Mouse (Mus musculus) lung, embryonic 15.5 days (tissue): ENCODE results near the gene Pds5a. TPM values are rescaled to one million over a fixed set of nuclear protein-coding genes. Genes with fewer than 3 reads are reported as not detected.
"Not testable (repeated sequence)": the region's sequence is repeated elsewhere in the genome, so short reads cannot be mapped to it uniquely, and the experiment has no call there.

Experiments
- ATAC-seq: fragments of 200-750 bp; cut with Nextera tagmentation; 2 replicates; pipeline ENCODE4 v1.8.0; 2017; ENCODE audit warnings: moderate number of reproducible peaks, borderline replicate concordance; ENCODE audit not compliant: low FRiP score, low TSS enrichment; ENCODE audit errors: extremely low read depth
- H3K27ac ChIP-seq: fragments of 300-500 bp; sonication (generic); 2 replicates; pipeline ENCODE4 v1.5.1; 2015; ENCODE audit warnings: moderate library complexity, mild to moderate bottlenecking, inconsistent platforms
- H3K27me3 ChIP-seq: fragments of 300-500 bp; sonication (generic); 2 replicates; pipeline ENCODE4 v1.6.1; 2015; ENCODE audit warnings: inconsistent platforms
- H3K36me3 ChIP-seq: fragments of 300-500 bp; sonication (generic); 2 replicates; pipeline ENCODE4 v1.6.1; 2015; ENCODE audit warnings: inconsistent platforms
- H3K4me1 ChIP-seq: fragments of 300-500 bp; sonication (generic); 2 replicates; pipeline ENCODE4 v1.6.1; 2015; ENCODE audit warnings: inconsistent platforms
- H3K4me2 ChIP-seq: fragments of 300-500 bp; sonication (generic); 2 replicates; pipeline ENCODE4 v1.6.1; 2015; ENCODE audit warnings: inconsistent platforms, mild to moderate bottlenecking, moderate library complexity
- H3K4me3 ChIP-seq: fragments of 300-500 bp; sonication (generic); 2 replicates; pipeline ENCODE4 v1.5.1; 2015; ENCODE audit warnings: mild to moderate bottlenecking, inconsistent platforms
- H3K9ac ChIP-seq: fragments of 300-500 bp; sonication (generic); 2 replicates; pipeline ENCODE4 v1.6.1; 2015; ENCODE audit warnings: inconsistent platforms
- H3K9me3 ChIP-seq: fragments of 300-500 bp; sonication (generic); 2 replicates; pipeline ENCODE4 v1.6.1; 2016; ENCODE audit warnings: inconsistent platforms
- WGBS: fragments of 180-500 bp; shearing (Covaris S2); methylation state at CpG from one replicate; pipeline ENCODE4 v1.1.7; 2015; 5-methylcytosine and 5-hydroxymethylcytosine counted together
- polyA plus RNA-seq: library from polyadenylated mRNA; unstranded; fragments of >200 nt; fragmentation: Nextera tagmentation; extraction: Ambion mirVana; gene quantifications from 2 replicates; pipeline ENCODE4 v1.2.1, GENCODE M21; 2015

Gene Pds5a
- polyA plus RNA-seq: 67.5 and 71.7 TPM in 2 replicates

GRCm38 (mm10) chr5:65697836-65698758 lies at the start of gene Pds5a:
Gene Pds5a, minus strand, starts transcription at chr5:65698273.
- Histone ChIP-seq H3K27ac (peak within 1 kb of the TSS; percentile 99), H3K4me2 (peak within 1 kb of the TSS; percentile 60), H3K4me3 (peak within 1 kb of the TSS; percentile 86), H3K27me3 (no peaks in the 10 kb centered on the region), H3K9me3 (no peaks in the 10 kb centered on the region), H3K9ac (peak within 1 kb of the TSS; percentile 94), H3K4me1 (peaks cover 26% of the 10 kb centered on the region), H3K36me3 (peaks cover 13% of the 10 kb centered on the region)
- peak; percentile 92 for ATAC-seq
- WGBS: under 1% methylated on average over 100 of the region's 140 CpGs

GRCm38 (mm10) chr5:65746908-65747307 lies 48.8 kb upstream of the Pds5a start:
- Histone ChIP-seq H3K4me1 (no peaks in the 10 kb centered on the region), H3K27ac (no peak overlapping the region), H3K4me3 (no peak overlapping the region), H3K9me3 (no peaks in the 10 kb centered on the region), H3K9ac (no peak overlapping the region), H3K36me3 (no peaks in the 10 kb centered on the region), H3K4me2 (no peak overlapping the region), H3K27me3 (no peaks in the 10 kb centered on the region)
- WGBS: 71% methylated on average over 5 of the region's 5 CpGs
- no peak for ATAC-seq

- no peak overlapping the region for H3K27ac ChIP-seq
- H3K27me3 ChIP-seq: no peaks in the 10 kb centered on the region
- H3K4me1 ChIP-seq: no peaks in the 10 kb centered on the region
- 91% methylated on average over 3 of the region's 3 CpGs for WGBS
- H3K36me3 ChIP-seq: no peaks in the 10 kb centered on the region
- H3K4me3 ChIP-seq: no peak overlapping the region
- no peak overlapping the region for H3K4me2 ChIP-seq
- no peaks in the 10 kb centered on the region for H3K9me3 ChIP-seq
- no peak overlapping the region for H3K9ac ChIP-seq
- ATAC-seq: no peak
Measured at GRCm38 (mm10) chr5:65739366-65739765, 41.3 kb upstream of the Pds5a start.

GRCm38 (mm10) chr5:65735601-65736000 lies 37.5 kb upstream of the Pds5a start:
- H3K9me3 ChIP-seq: no peaks in the 10 kb centered on the region
- no peaks in the 10 kb centered on the region for H3K36me3 ChIP-seq
- no peak overlapping the region for H3K9ac ChIP-seq
- no peak for ATAC-seq
- no peak overlapping the region for H3K4me3 ChIP-seq
- H3K27ac ChIP-seq: no peak overlapping the region
- 50% methylated on average over 2 of the region's 2 CpGs for WGBS
- no peak overlapping the region for H3K4me2 ChIP-seq
- no peaks in the 10 kb centered on the region for H3K4me1 ChIP-seq
- no peaks in the 10 kb centered on the region for H3K27me3 ChIP-seq

GRCm38 (mm10) chr5:65731173-65732007 lies 33.3 kb upstream of the Pds5a start:
- Histone ChIP-seq H3K27me3 (no peaks in the 10 kb centered on the region), H3K9me3 (no peaks in the 10 kb centered on the region), H3K4me2 (no peak overlapping the region), H3K9ac (no peak overlapping the region), H3K4me3 (no peak overlapping the region), H3K27ac (peak overlapping the region; percentile 60), H3K4me1 (no peaks in the 10 kb centered on the region), H3K36me3 (no peaks in the 10 kb centered on the region)
- ATAC-seq: peak; percentile 73; the same call in 1 of the 2 replicates
- 31% methylated on average over 9 of the region's 9 CpGs for WGBS

GRCm38 (mm10) chr5:65724311-65725054 lies 26.4 kb upstream of the Pds5a start:
- H3K36me3 ChIP-seq: no peaks in the 10 kb centered on the region
- peak overlapping the region; percentile 45 for H3K4me3 ChIP-seq
- H3K4me1 ChIP-seq: 0 out of 2 replicates have a peak, but pooled peaks cover 15% of the 10 kb centered on the region
- H3K9ac ChIP-seq: peak overlapping the region; percentile 33
- H3K4me2 ChIP-seq: peak overlapping the region; percentile 78
- WGBS: 1% methylated on average over 23 of the region's 23 CpGs
- H3K27ac ChIP-seq: peak overlapping the region; percentile 95
- no peaks in the 10 kb centered on the region for H3K27me3 ChIP-seq
- ATAC-seq: peak; percentile 87
- H3K9me3 ChIP-seq: no peaks in the 10 kb centered on the region

- H3K27ac ChIP-seq: no peak overlapping the region
- H3K9ac ChIP-seq: no peak overlapping the region
- no peak for ATAC-seq
- H3K4me3 ChIP-seq: no peak overlapping the region
- no peaks in the 10 kb centered on the region for H3K36me3 ChIP-seq
- H3K4me2 ChIP-seq: no peak overlapping the region
- 18% methylated on average over 3 of the region's 3 CpGs for WGBS
- no peaks in the 10 kb centered on the region for H3K9me3 ChIP-seq
- H3K27me3 ChIP-seq: no peaks in the 10 kb centered on the region
- H3K4me1 ChIP-seq: no peaks in the 10 kb centered on the region
Measured at GRCm38 (mm10) chr5:65718368-65718767, 20.3 kb upstream of the Pds5a start.

GRCm38 (mm10) chr5:65717903-65718211 lies 19.8 kb upstream of the Pds5a start:
- ATAC-seq, H3K27me3 ChIP-seq, H3K4me3 ChIP-seq, H3K9me3 ChIP-seq, H3K4me1 ChIP-seq, H3K36me3 ChIP-seq, H3K27ac ChIP-seq, H3K9ac ChIP-seq, H3K4me2 ChIP-seq: not testable (repeated sequence)
- WGBS: 88% methylated on average over 8 of the region's 8 CpGs

GRCm38 (mm10) chr5:65717063-65717902 lies 19.2 kb upstream of the Pds5a start:
- no peak overlapping the region for H3K4me3 ChIP-seq
- H3K36me3 ChIP-seq: no peaks in the 10 kb centered on the region
- 79% methylated on average over 18 of the region's 18 CpGs for WGBS
- no peaks in the 10 kb centered on the region for H3K4me1 ChIP-seq
- no peaks in the 10 kb centered on the region for H3K9me3 ChIP-seq
- ATAC-seq: no peak
- H3K4me2 ChIP-seq: no peak overlapping the region
- H3K9ac ChIP-seq: no peak overlapping the region
- no peak overlapping the region for H3K27ac ChIP-seq
- no peaks in the 10 kb centered on the region for H3K27me3 ChIP-seq

GRCm38 (mm10) chr5:65715084-65715483 lies 17.0 kb upstream of the Pds5a start:
- Histone ChIP-seq H3K9ac (no peak overlapping the region), H3K9me3 (no peaks in the 10 kb centered on the region), H3K27me3 (no peaks in the 10 kb centered on the region), H3K4me3 (no peak overlapping the region), H3K36me3 (no peaks in the 10 kb centered on the region), H3K4me1 (no peaks in the 10 kb centered on the region), H3K4me2 (no peak overlapping the region), H3K27ac (no peak overlapping the region)
- WGBS: 86% methylated on average over 6 of the region's 6 CpGs
- no peak for ATAC-seq

GRCm38 (mm10) chr5:65711463-65711862 lies 13.4 kb upstream of the Pds5a start:
- H3K4me3 ChIP-seq: no peak overlapping the region
- no peaks in the 10 kb centered on the region for H3K9me3 ChIP-seq
- H3K36me3 ChIP-seq: no peaks in the 10 kb centered on the region
- no peaks in the 10 kb centered on the region for H3K4me1 ChIP-seq
- 97% methylated on average over 1 of the region's 1 CpGs for WGBS
- H3K27me3 ChIP-seq: no peaks in the 10 kb centered on the region
- ATAC-seq: no peak
- H3K4me2 ChIP-seq: no peak overlapping the region
- H3K27ac ChIP-seq: no peak overlapping the region
- H3K9ac ChIP-seq: no peak overlapping the region
